Mouse (Mus musculus): ENCODE measurements around the gene Appl1.
"Not testable (repeated sequence)": the region's sequence is repeated elsewhere in the genome, so short reads cannot be mapped to it uniquely, and the experiment has no call there.

The Appl1 gene

GRCm38 (mm10) chr14:26969164-26969563 lies 1.9 kb downstream of the Appl1 start:
- in situ Hi-C loops (cut with MboI): no loop called here

- in situ Hi-C loops (cut with MboI): no loop called here
These were observed 10.5 kb downstream of the Appl1 start for GRCm38 (mm10) chr14:26960518-26960917.

- in situ Hi-C loops (cut with MboI): not testable (repeated sequence)
These were observed 14.9 kb downstream of the Appl1 start for GRCm38 (mm10) chr14:26956139-26956538.

- in situ Hi-C loops (cut with MboI): no loop called here
These were observed 35.5 kb downstream of the Appl1 start for GRCm38 (mm10) chr14:26935558-26935957.

GRCm38 (mm10) chr14:26934891-26935290 lies 36.1 kb downstream of the Appl1 start:
- in situ Hi-C loops (cut with MboI): no loop called here

GRCm38 (mm10) chr14:26923702-26924421 lies 47.2 kb downstream of the Appl1 start:
- in situ Hi-C loops (cut with MboI): no loop called here

GRCm38 (mm10) chr14:26919310-26919709 lies 51.7 kb downstream of the Appl1 start:
- in situ Hi-C loops (cut with MboI): no loop called here

GRCm38 (mm10) chr14:26913681-26914268 lies 57.3 kb downstream of the Appl1 start:
- in situ Hi-C loops (cut with MboI): no loop called here

- in situ Hi-C loops (cut with MboI): no loop called here
These were observed 59.2 kb downstream of the Appl1 start for GRCm38 (mm10) chr14:26911826-26912225.

- in situ Hi-C loops (cut with MboI): no loop called here
These were observed 59.8 kb downstream of the Appl1 start for GRCm38 (mm10) chr14:26911201-26911600.

- in situ Hi-C loops (cut with MboI): not testable (repeated sequence)
These were observed 60.6 kb downstream of the Appl1 start for GRCm38 (mm10) chr14:26910461-26910860.

- in situ Hi-C loops (cut with MboI): no loop called here
These were observed 63.6 kb downstream of the Appl1 start for GRCm38 (mm10) chr14:26907401-26907800.

- in situ Hi-C loops (cut with MboI): no loop called here
These were observed 70.1 kb downstream of the Appl1 start for GRCm38 (mm10) chr14:26900893-26901292.

- in situ Hi-C loops (cut with MboI): no loop called here
These were observed 71.5 kb downstream of the Appl1 start for GRCm38 (mm10) chr14:26899490-26899889.

GRCm38 (mm10) chr14:26894392-26894791 lies 76.6 kb downstream of the Appl1 start, which contains the start of gene Asb14:
Gene Asb14, plus strand, starts transcription at chr14:26894557.
- in situ Hi-C loops (cut with MboI): no loop called here

GRCm38 (mm10) chr14:26890777-26891176 lies 80.3 kb downstream of the Appl1 start:
- in situ Hi-C loops (cut with MboI): no loop called here

- in situ Hi-C loops (cut with MboI): no loop called here
These were observed 83.8 kb downstream of the Appl1 start for GRCm38 (mm10) chr14:26887244-26887643.

- in situ Hi-C loops (cut with MboI): no loop called here
These were observed 89.3 kb downstream of the Appl1 start for GRCm38 (mm10) chr14:26881700-26882099.

GRCm38 (mm10) chr14:26879976-26880375 lies 91.1 kb downstream of the Appl1 start:
- in situ Hi-C loops (cut with MboI): no loop called here

- in situ Hi-C loops (cut with MboI): no loop called here
These were observed 92.3 kb downstream of the Appl1 start for GRCm38 (mm10) chr14:26878756-26879155.

All from mature B cell (primary cell).